Mouse (Mus musculus) liver, embryonic 14.5 days (tissue): ENCODE results near the gene Paxbp1. TPM values are rescaled to one million over a fixed set of nuclear protein-coding genes. Genes with fewer than 3 reads are reported as not detected.

Source experiments
- ATAC-seq: fragments of 200-750 bp; cut with Nextera tagmentation; 2 replicates; pipeline ENCODE4 v1.8.0; 2017; ENCODE audit warnings: moderate number of reproducible peaks, mild to moderate bottlenecking, moderate library complexity; ENCODE audit not compliant: insufficient read depth
- DNase-seq, 3 experiments: peaks; one replicate each; pipeline ENCODE4 v3.0.0-alpha.2; 2012 to 2013; ENCODE audit warnings: low read depth in 3 of 3, low spot score in 3 of 3
- H3K27ac ChIP-seq: fragments of 300-500 bp; sonication (generic); 2 replicates; pipeline ENCODE4 v1.5.1; 2014; ENCODE audit warnings: moderate library complexity, mild to moderate bottlenecking, control low read depth, inconsistent platforms
- H3K27me3 ChIP-seq: fragments of 300-500 bp; sonication (generic); 2 replicates; pipeline ENCODE4 v1.6.1; 2014; ENCODE audit warnings: mild to moderate bottlenecking, low read length, moderate library complexity; ENCODE audit not compliant: control insufficient read depth, insufficient read depth
- H3K36me3 ChIP-seq: fragments of 300-500 bp; sonication (generic); replicated peaks from 2 replicates; pipeline ENCODE4 v1.6.1; 2014; ENCODE audit warnings: low read depth; ENCODE audit not compliant: control insufficient read depth, insufficient read depth
- H3K4me1 ChIP-seq, 2 experiments: fragments of 200-500 bp in 1 of 2; fragments of 300-500 bp in 1 of 2; sonication (generic) in 1 of 2; replicated peaks; 2 replicates each; pipeline ENCODE4 v1.6.1; 2012 to 2014; ENCODE audit warnings: antibody characterized with exemption in 1 of 2, inconsistent platforms in 1 of 2, low read length in 1 of 2; ENCODE audit not compliant: control insufficient read depth in 2 of 2, insufficient read depth in 2 of 2
- H3K4me2 ChIP-seq: fragments of 300-500 bp; sonication (generic); 2 replicates; pipeline ENCODE4 v1.6.1; 2014; ENCODE audit warnings: low read depth, mild to moderate bottlenecking, control low read depth, moderate library complexity
- H3K4me3 ChIP-seq, 2 experiments: fragments of 200-500 bp in 1 of 2; fragments of 300-500 bp in 1 of 2; sonication (generic) in 1 of 2; 2 replicates each; pipeline ENCODE4 v1.5.1; 2012 to 2014; ENCODE audit warnings: low read depth in 2 of 2, low read length in 2 of 2, mild to moderate bottlenecking in 2 of 2, control low read depth in 1 of 2, inconsistent platforms in 1 of 2, moderate library complexity in 1 of 2; ENCODE audit not compliant: insufficient read depth in 1 of 2
- H3K9ac ChIP-seq: fragments of 300-500 bp; sonication (generic); replicated peaks from 2 replicates; pipeline ENCODE4 v1.6.1; 2014; ENCODE audit warnings: mild to moderate bottlenecking, control low read depth, moderate library complexity
- H3K9me3 ChIP-seq: fragments of 300-500 bp; sonication (generic); 2 replicates; pipeline ENCODE4 v1.6.1; 2016; ENCODE audit warnings: low read length, mixed read lengths; ENCODE audit not compliant: control insufficient read depth
- CTCF ChIP-seq: IDR thresholded peaks from 2 replicates; pipeline ENCODE4 v1.5.1; 2016; ENCODE audit warnings: antibody characterized with exemption, low read depth, control low read depth
- EP300 ChIP-seq: IDR thresholded peaks from 2 replicates; pipeline ENCODE4 v1.6.1; 2016; ENCODE audit warnings: antibody characterized with exemption, low read depth
- WGBS: fragments of 180-500 bp; shearing (Covaris S2); extraction: QIAGEN DNeasy Blood & Tissue Kit; methylation state at CpG from one replicate; pipeline ENCODE4 v1.1.7; 2014; ENCODE audit not compliant: insufficient replicate concordance; 5-methylcytosine and 5-hydroxymethylcytosine counted together
- polyA plus RNA-seq, 2 experiments: library from polyadenylated mRNA; depleted of rRNA in 1 of 2; stranded (reverse) in 1 of 2; unstranded in 1 of 2; fragments of >200 nt; fragmentation: Nextera tagmentation in 1 of 2; extraction: Ambion mirVana in 1 of 2; gene quantifications; 2 replicates each; pipeline versions ENCODE4 v1.2.1 to v1.2.3; 2012 to 2014

The Paxbp1 gene
- polyA plus RNA-seq, 2 experiments, result 14.8 to 25.9 TPM

DNA sequence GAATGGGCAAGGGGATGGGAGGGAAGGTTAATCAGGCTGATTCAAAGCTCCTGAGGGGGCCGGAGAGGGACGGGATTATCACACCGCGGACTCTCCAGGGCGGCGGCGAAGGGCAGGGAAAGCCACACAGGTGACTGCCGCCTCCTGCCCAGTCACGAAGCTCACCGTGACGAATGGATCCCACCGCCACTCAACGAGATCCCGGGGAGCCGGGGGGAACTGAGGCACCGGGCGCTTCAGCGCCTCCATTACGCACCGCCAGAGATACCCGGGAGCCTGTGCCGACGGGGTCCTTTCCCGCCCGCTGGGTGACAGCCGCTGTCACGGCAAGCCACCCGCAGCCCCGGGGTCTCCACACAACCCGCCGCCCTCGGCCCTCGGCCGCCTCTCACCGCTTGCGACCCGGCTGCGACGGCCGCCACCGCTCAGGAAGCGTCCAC, 33.7 kb downstream of the Paxbp1 start:
- DNase-seq (peak in 1 of 3 experiments; percentile 30), ATAC-seq (peak; percentile 69)
- peak overlapping the region; percentile 80 to 92 for H3K4me3 ChIP-seq
- peaks cover 13% of the 10 kb centered on the region for H3K36me3 ChIP-seq
- peak overlapping the region; percentile 87 for H3K9ac ChIP-seq
- peak overlapping the region; percentile 95 for H3K4me2 ChIP-seq
- H3K27me3 ChIP-seq, result no peaks in the 10 kb centered on the region
- WGBS, result under 1% methylated on average over 36 of the region's 42 CpGs
- no peak for TF ChIP-seq EP300
- TF ChIP-seq CTCF, result no peak
- H3K9me3 ChIP-seq, result no peaks in the 10 kb centered on the region
- H3K4me1 ChIP-seq, result peaks cover 16 to 17% of the 10 kb centered on the region in 2 experiments
- H3K27ac ChIP-seq, result peak overlapping the region; percentile 54

- Histone ChIP-seq H3K36me3 (peaks cover 8% of the 10 kb centered on the region), H3K4me1 (peaks cover 17 to 19% of the 10 kb centered on the region in 2 experiments), H3K4me2 (peak overlapping the region; percentile 95), H3K4me3 (peak overlapping the region; percentile 80 to 92), H3K9ac (peak overlapping the region; percentile 87), H3K27ac (peak overlapping the region; percentile 54), H3K27me3 (no peaks in the 10 kb centered on the region), H3K9me3 (no peaks in the 10 kb centered on the region)
- DNase-seq (peak in 2 of 3 experiments; percentile 38 to 50), ATAC-seq (no peak)
- WGBS, result under 1% methylated on average over 19 of the region's 19 CpGs
- TF ChIP-seq EP300, result no peak
- no peak for TF ChIP-seq CTCF
These were observed 34.3 kb downstream of the Paxbp1 start for GRCm38 (mm10) chr16:91009942-91010529.

DNA sequence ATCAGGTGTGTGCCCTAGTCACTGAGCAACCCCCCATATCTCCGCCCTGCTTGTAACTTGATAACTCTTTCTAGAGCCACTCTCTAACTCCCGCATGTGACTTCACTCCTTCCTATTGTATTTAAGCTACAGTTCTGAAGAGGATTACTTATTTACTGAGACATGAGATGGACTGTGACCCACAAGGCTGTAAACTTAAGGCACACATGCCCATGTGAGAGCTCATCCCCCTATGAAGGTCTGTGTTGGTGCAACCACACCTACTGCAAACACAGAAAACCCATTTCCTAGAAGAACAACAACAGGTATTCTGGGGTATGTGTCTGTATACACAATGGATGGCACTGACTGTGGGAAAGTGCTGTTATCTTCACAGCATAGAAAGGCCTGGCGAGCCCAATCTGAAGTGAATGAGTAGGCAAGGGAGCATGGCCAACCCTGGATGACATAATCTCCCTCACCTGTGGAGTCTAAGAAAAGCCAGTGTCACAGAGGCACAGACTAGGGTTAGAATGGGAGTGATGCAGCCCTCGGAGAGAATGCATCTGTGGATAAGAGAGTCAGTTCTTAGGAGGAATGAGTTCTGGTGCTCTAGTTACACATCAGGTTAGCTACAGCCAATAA, 39.3 kb downstream of the Paxbp1 start:
- no peaks in the 10 kb centered on the region; the same call in 1 of the 2 replicates for H3K36me3 ChIP-seq
- no peak overlapping the region for H3K4me3 ChIP-seq
- DNase-seq (no peak), ATAC-seq (no peak)
- TF ChIP-seq EP300, result no peak
- TF ChIP-seq CTCF, result no peak
- no peak overlapping the region for H3K4me2 ChIP-seq
- no peaks in the 10 kb centered on the region for H3K9me3 ChIP-seq
- no peak overlapping the region for H3K27ac ChIP-seq
- WGBS, result 57% methylated on average over 4 of the region's 4 CpGs
- no peaks in the 10 kb centered on the region for H3K27me3 ChIP-seq
- no peak overlapping the region for H3K9ac ChIP-seq
- H3K4me1 ChIP-seq, result peaks cover 15 to 23% of the 10 kb centered on the region in 2 experiments

DNA sequence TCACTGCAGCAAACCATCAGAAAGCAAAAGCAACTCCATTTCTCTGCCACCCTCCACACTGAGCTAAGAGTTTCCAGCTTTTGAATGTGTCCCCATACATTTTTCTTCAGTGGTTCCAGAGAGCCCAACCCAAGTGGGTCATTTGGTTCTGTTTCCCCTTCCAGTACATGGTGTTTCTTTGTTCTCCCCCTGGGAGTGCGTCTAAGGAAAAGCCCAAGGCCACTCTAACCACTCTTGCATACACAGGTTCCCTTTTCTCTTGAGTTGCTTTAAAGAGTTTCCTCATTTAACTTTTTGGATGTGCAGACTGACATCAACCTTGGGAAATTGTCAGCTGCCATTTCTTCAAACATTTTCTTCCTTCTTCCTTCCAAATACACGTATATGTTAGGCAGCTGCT, 43.2 kb downstream of the Paxbp1 start:
- DNase-seq (no peak), ATAC-seq (no peak)
- TF ChIP-seq EP300, result no peak
- TF ChIP-seq CTCF, result no peak
- H3K9ac ChIP-seq, result no peak overlapping the region
- H3K9me3 ChIP-seq, result no peaks in the 10 kb centered on the region
- H3K4me1 ChIP-seq, result peaks cover 2 to 9% of the 10 kb centered on the region in 2 experiments; a peak in 3 of 4 replicates
- H3K27ac ChIP-seq, result no peak overlapping the region
- 46% methylated on average over 2 of the region's 2 CpGs for WGBS
- no peak overlapping the region for H3K4me3 ChIP-seq
- H3K27me3 ChIP-seq, result no peaks in the 10 kb centered on the region
- no peaks in the 10 kb centered on the region; the same call in 1 of the 2 replicates for H3K36me3 ChIP-seq
- H3K4me2 ChIP-seq, result no peak overlapping the region

- no peak overlapping the region for H3K27ac ChIP-seq
- peaks cover 10% of the 10 kb centered on the region in 2 experiments for H3K4me1 ChIP-seq
- TF ChIP-seq EP300 (no peak), CTCF (no peak)
- H3K9me3 ChIP-seq, result no peaks in the 10 kb centered on the region
- WGBS, result 73% methylated on average over 4 of the region's 4 CpGs
- H3K9ac ChIP-seq, result no peak overlapping the region
- ATAC-seq (no peak), DNase-seq (no peak)
- H3K36me3 ChIP-seq, result no peaks in the 10 kb centered on the region; the same call in 1 of the 2 replicates
- no peak overlapping the region for H3K4me3 ChIP-seq
- no peaks in the 10 kb centered on the region for H3K27me3 ChIP-seq
- no peak overlapping the region for H3K4me2 ChIP-seq
These were observed 44.5 kb downstream of the Paxbp1 start for GRCm38 (mm10) chr16:90999827-91000226.
